Mouse (Mus musculus) stomach, postnatal 0 days (tissue): ENCODE measurements around the gene Klhl11.

Experiments
- CTCF ChIP-seq: IDR thresholded peaks from 2 replicates; pipeline ENCODE4 v1.5.1; 2016; ENCODE audit warnings: antibody characterized with exemption, low read depth, mild to moderate bottlenecking, moderate library complexity
- EP300 ChIP-seq: optimal IDR thresholded peaks from 2 replicates; pipeline ENCODE3; 2016; ENCODE audit warnings: antibody characterized with exemption

- no peak for TF ChIP-seq CTCF
- no peak for TF ChIP-seq EP300
Observed at GRCm38 (mm10) chr11:100472935-100473295, 374 bp upstream of the Klhl11 start.
